Comparison of ENCODE assay signal across 23 mouse cellular contexts in genomic region chr15:63689788-63690575, GRCm38 (mm10).
DNase-seq lines count a peak whose midpoint lies in the region; ATAC-seq and TF ChIP-seq lines count a peak whose summit lies in the region.
"Had no signal": no experiment of that assay in that cellular context is flagged by ENCODE, and none has a peak within 500 bp of the region (broad histone marks: within the 10 kb centered on the region; RNA-seq: fewer than 3 reads in every experiment).

No protein-coding gene starts in this region.

- H3K36me3 ChIP-seq in embryonic facial prominence, embryonic 14.5 days (ENCODE audit: control insufficient read depth, insufficient read depth, low read length): no peaks in the 10 kb centered on the region
- no peaks in the 10 kb centered on the region for H3K36me3 ChIP-seq in embryonic facial prominence, embryonic 10.5 days (replicated peaks)
- no peaks in the 10 kb centered on the region for H3K36me3 ChIP-seq in hindbrain, embryonic 11.5 days (ENCODE audit: control insufficient read depth, insufficient read depth, low read length)
- H3K36me3 ChIP-seq in hindbrain, postnatal 0 days (ENCODE audit: insufficient read depth, low read length): no peaks in the 10 kb centered on the region
- no peaks in the 10 kb centered on the region for H3K36me3 ChIP-seq in lung, embryonic 14.5 days (ENCODE audit: insufficient read depth)
- H3K36me3 ChIP-seq: embryonic facial prominence, embryonic 12.5 days; hindbrain, embryonic 10.5 days; limb, embryonic 10.5 days; liver, embryonic 15.5 days had no signal

- H3K4me2 ChIP-seq in embryonic facial prominence, embryonic 14.5 days (ENCODE audit: low read depth, low read length): no peak overlapping the region
- no peak overlapping the region for H3K4me2 ChIP-seq in hindbrain, embryonic 11.5 days (replicated peaks; ENCODE audit: low read depth, low read length)
- H3K4me2 ChIP-seq in hindbrain, postnatal 0 days (ENCODE audit: low read depth, low read length): no peak overlapping the region
- no peak overlapping the region for H3K4me2 ChIP-seq in lung, embryonic 14.5 days
- H3K4me2 ChIP-seq: embryonic facial prominence, embryonic 12.5 days; heart, embryonic 11.5 days; liver, embryonic 15.5 days; midbrain, embryonic 11.5 days had no signal

- H3K9me3 ChIP-seq in embryonic facial prominence, embryonic 14.5 days (ENCODE audit: control insufficient read depth, low read length): no peaks in the 10 kb centered on the region
- H3K9me3 ChIP-seq in embryonic facial prominence, embryonic 10.5 days: no peaks in the 10 kb centered on the region
- no peaks in the 10 kb centered on the region for H3K9me3 ChIP-seq in hindbrain, embryonic 11.5 days (ENCODE audit: control insufficient read depth, low read length)
- H3K9me3 ChIP-seq in hindbrain, postnatal 0 days (ENCODE audit: low read length): no peaks in the 10 kb centered on the region
- no peaks in the 10 kb centered on the region for H3K9me3 ChIP-seq in lung, embryonic 14.5 days (ENCODE audit: low read depth, low read length)
- H3K9me3 ChIP-seq: embryonic facial prominence, embryonic 12.5 days; hindbrain, embryonic 10.5 days; limb, embryonic 10.5 days; liver, embryonic 15.5 days had no signal

- no peaks in the 10 kb centered on the region for H3K27me3 ChIP-seq in embryonic facial prominence, embryonic 14.5 days (replicated peaks; ENCODE audit: control insufficient read depth, insufficient read depth, low read length)
- H3K27me3 ChIP-seq in embryonic facial prominence, embryonic 10.5 days (replicated peaks; ENCODE audit: low read depth, poor library complexity, severe bottlenecking): peaks cover 9% of the 10 kb centered on the region; the same call in 1 of the 2 replicates
- H3K27me3 ChIP-seq in hindbrain, embryonic 11.5 days (ENCODE audit: control insufficient read depth, insufficient read depth, low read length): no peaks in the 10 kb centered on the region
- no peaks in the 10 kb centered on the region for H3K27me3 ChIP-seq in hindbrain, postnatal 0 days (ENCODE audit: insufficient read depth, low read length)
- no peaks in the 10 kb centered on the region for H3K27me3 ChIP-seq in lung, embryonic 14.5 days (ENCODE audit: insufficient read depth, low read length)
- H3K27me3 ChIP-seq: embryonic facial prominence, embryonic 12.5 days; liver, embryonic 15.5 days had no signal

- no peak overlapping the region for H3K27ac ChIP-seq in embryonic facial prominence, embryonic 14.5 days (replicated peaks; ENCODE audit: low read depth, low read length)
- H3K27ac ChIP-seq in embryonic facial prominence, embryonic 10.5 days (replicated peaks): no peak overlapping the region
- no peak overlapping the region for H3K27ac ChIP-seq in hindbrain, embryonic 11.5 days (ENCODE audit: low read depth, low read length)
- no peak overlapping the region for H3K27ac ChIP-seq in hindbrain, postnatal 0 days
- H3K27ac ChIP-seq in lung, embryonic 14.5 days (ENCODE audit: low read depth): no peak overlapping the region; the same call in 1 of the 2 replicates
- H3K27ac ChIP-seq: embryonic facial prominence, embryonic 12.5 days; hindbrain, embryonic 10.5 days; limb, embryonic 10.5 days; liver, embryonic 15.5 days had no signal

- ATAC-seq in embryonic facial prominence, embryonic 14.5 days (ENCODE audit: low read depth): no peak
- 0 out of 2 replicates have a peak, but pooled peaks have one; percentile 19 for ATAC-seq in hindbrain, embryonic 11.5 days (ENCODE audit: low FRiP score)
- no peak for ATAC-seq in hindbrain, postnatal 0 days
- ATAC-seq in lung, embryonic 14.5 days (ENCODE audit: insufficient read depth): peak; percentile 53; the same call in 1 of the 2 replicates
- ATAC-seq: lung, postnatal 0 days had no signal

- no peak overlapping the region for H3K4me3 ChIP-seq in embryonic facial prominence, embryonic 14.5 days (ENCODE audit: low read depth, low read length)
- H3K4me3 ChIP-seq in embryonic facial prominence, embryonic 10.5 days: no peak overlapping the region
- no peak overlapping the region for H3K4me3 ChIP-seq in hindbrain, embryonic 11.5 days (ENCODE audit: low read depth, low read length)
- no peak overlapping the region for H3K4me3 ChIP-seq in hindbrain, postnatal 0 days (ENCODE audit: low read length)
- H3K4me3 ChIP-seq in lung, embryonic 14.5 days (ENCODE audit: low read depth, low read length): no peak overlapping the region
- H3K4me3 ChIP-seq: embryonic facial prominence, embryonic 12.5 days; hindbrain, embryonic 10.5 days; limb, embryonic 10.5 days; liver, embryonic 15.5 days had no signal

- no peak overlapping the region for H3K9ac ChIP-seq in embryonic facial prominence, embryonic 14.5 days (ENCODE audit: low read depth, low read length)
- H3K9ac ChIP-seq in hindbrain, embryonic 11.5 days (ENCODE audit: low read depth, low read length): no peak overlapping the region
- H3K9ac ChIP-seq in hindbrain, postnatal 0 days (replicated peaks; ENCODE audit: low read length): no peak overlapping the region
- H3K9ac ChIP-seq in lung, embryonic 14.5 days: no peak overlapping the region
- H3K9ac ChIP-seq: embryonic facial prominence, embryonic 12.5 days; liver, embryonic 15.5 days had no signal

- no peak for TF ChIP-seq CTCF in hindbrain, postnatal 0 days (IDR thresholded peaks at IDR 0.05; ENCODE audit: low read depth)
- TF ChIP-seq CTCF in lung, embryonic 14.5 days (IDR thresholded peaks at IDR 0.05; ENCODE audit: low read depth): no peak

- 64% methylated on average over 5 of the region's 5 CpGs for WGBS in embryonic facial prominence, embryonic 14.5 days
- 73% methylated on average over 5 of the region's 5 CpGs for WGBS in embryonic facial prominence, embryonic 10.5 days
- 73% methylated on average over 5 of the region's 5 CpGs for WGBS in hindbrain, embryonic 11.5 days
- 67% methylated on average over 5 of the region's 5 CpGs for WGBS in hindbrain, postnatal 0 days
- 44% methylated on average over 5 of the region's 5 CpGs for WGBS in lung, embryonic 14.5 days

- DNase-seq in embryonic facial prominence, embryonic 14.5 days (ENCODE audit: low spot score): peak; percentile 40
- DNase-seq in embryonic facial prominence, embryonic 10.5 days (ENCODE audit: low spot score): no peak
- DNase-seq in hindbrain, embryonic 11.5 days (ENCODE audit: low spot score): no peak
- no peak for DNase-seq in hindbrain, postnatal 0 days (ENCODE audit: low spot score)
- DNase-seq in lung, embryonic 14.5 days: peak; percentile 66
- no peak for DNase-seq in lung, postnatal 14 days
- DNase-seq in layer of hippocampus, postnatal 14 days (ENCODE audit: low spot score in 2 of 2): no peak
- DNase-seq: adrenal gland, postnatal 25 days; cerebellum, adult 11 months; cerebellum, adult 9-11 months; kidney, adult 9 months; liver; right cerebral cortex, adult 18-20 months; right cerebral cortex, postnatal 4 days; thymus, adult 2 months; thymus, postnatal 4 days had no signal

- no peaks in the 10 kb centered on the region for H3K4me1 ChIP-seq in embryonic facial prominence, embryonic 14.5 days (ENCODE audit: control insufficient read depth, insufficient read depth, low read length)
- H3K4me1 ChIP-seq in embryonic facial prominence, embryonic 10.5 days: peaks cover 11% of the 10 kb centered on the region
- peaks cover 3% of the 10 kb centered on the region; the same call in 1 of the 2 replicates for H3K4me1 ChIP-seq in hindbrain, embryonic 11.5 days (replicated peaks; ENCODE audit: control insufficient read depth, insufficient read depth, low read length)
- no peaks in the 10 kb centered on the region for H3K4me1 ChIP-seq in hindbrain, postnatal 0 days (ENCODE audit: insufficient read depth, low read length)
- no peaks in the 10 kb centered on the region for H3K4me1 ChIP-seq in lung, embryonic 14.5 days (ENCODE audit: insufficient read depth)
- H3K4me1 ChIP-seq: limb, embryonic 10.5 days had no signal

Comparison
In these comparisons a context has a peak if more than half of its experiments do, and no peak if none do; other contexts are left out.
1. ATAC-seq: peak in hindbrain, embryonic 11.5 days (single experiment) and lung, embryonic 14.5 days (single experiment); none in embryonic facial prominence, embryonic 14.5 days (single experiment) and hindbrain, postnatal 0 days (single experiment).
2. DNase-seq: peak in embryonic facial prominence, embryonic 14.5 days (single experiment) and lung, embryonic 14.5 days (single experiment); none in embryonic facial prominence, embryonic 10.5 days (single experiment), hindbrain, embryonic 11.5 days (single experiment), hindbrain, postnatal 0 days (single experiment), lung, postnatal 14 days (single experiment) and layer of hippocampus, postnatal 14 days (0 of 2).